Mouse (Mus musculus): ENCODE data around the gene Zfp993. TPM values are rescaled to one million over a fixed set of nuclear protein-coding genes. Genes with fewer than 3 reads are reported as not detected.

Zfp993 gene
- polyA plus RNA-seq (2017; shearing (Covaris generic)), result 12.2 TPM

GRCm38 (mm10) chr4:146610774-146611400, at the start of gene Zfp993:
Gene Zfp993, plus strand, starts transcription at chr4:146610961.

Other genes starting within 250 kb of the Zfp993 start
- gene Zfp992, start 161.9 kb upstream of the Zfp993 start, polyA plus RNA-seq (2017; shearing (Covaris generic)), result 2.8 TPM
- gene Zfp981, start 108.9 kb upstream of the Zfp993 start, polyA plus RNA-seq (2017; shearing (Covaris generic)), result not detected

Data from effector memory CD4-positive, alpha-beta T cell, adult 7 months (primary cell).